Mouse (Mus musculus): ENCODE data around the gene Gm4871. TPM values are rescaled to one million over a fixed set of nuclear protein-coding genes. Genes with fewer than 3 reads are reported as not detected.

Gm4871 gene
- total and polyA plus RNA-seq, 3 experiments = not detected

- peak; percentile 83 for DNase-seq (ENCODE audit: low read depth, low spot score)
- peak; percentile 67 for TF ChIP-seq ZC3H11A (IDR thresholded peaks at IDR 0.05; ENCODE audit: low read depth, low read length)
- peak; percentile 49 to 90 (median 72) for TF ChIP-seq CTCF (IDR thresholded peaks at IDR 0.05 in 2 of 3, conservative IDR thresholded peaks at IDR 0.05 in 1 of 3; ENCODE audit: control insufficient read depth in 1 of 3, insufficient read depth in 1 of 3, low read depth in 2 of 3, low read length in 3 of 3, poor library complexity in 1 of 3, severe bottlenecking in 1 of 3)
- TF ChIP-seq GABPA (IDR thresholded peaks at IDR 0.05; ENCODE audit: low read depth, low read length) = no peak
- TF ChIP-seq USF2 (IDR thresholded peaks at IDR 0.05; ENCODE audit: borderline replicate concordance in 1 of 2, insufficient read depth in 1 of 2, low read depth in 1 of 2, low read length in 2 of 2) = no peak
- TF ChIP-seq SMC3 (IDR thresholded peaks at IDR 0.05; ENCODE audit: low read depth, low read length) = peak; percentile 66
- peak; percentile 82 for TF ChIP-seq RAD21 (IDR thresholded peaks at IDR 0.05; ENCODE audit: low read depth, low read length)
- H3K27ac ChIP-seq (ENCODE audit: control insufficient read depth, low read depth, low read length) = no peak overlapping the region
These were observed 38.8 kb upstream of the Gm4871 start for GRCm38 (mm10) chr5:145071342-145071741.

GRCm38 (mm10) chr5:145069707-145070106 lies 37.2 kb upstream of the Gm4871 start:
- Histone ChIP-seq H3K4me3 (ENCODE audit: control insufficient read depth in 1 of 2, insufficient read depth in 1 of 2, low read depth in 2 of 2, low read length in 2 of 2) (no peak overlapping the region), H3K9ac (ENCODE audit: control insufficient read depth, low read depth, low read length, poor library complexity, severe bottlenecking) (no peak overlapping the region), H3K36me3 (ENCODE audit: control insufficient read depth in 1 of 2, insufficient read depth in 2 of 2, low read length in 2 of 2) (no peaks in the 10 kb centered on the region), H3K27me3 (ENCODE audit: control insufficient read depth in 1 of 2, insufficient read depth in 2 of 2, low read length in 2 of 2) (no peaks in the 10 kb centered on the region; a peak in 1 of 4 replicates), H3K4me1 (ENCODE audit: control insufficient read depth in 1 of 2, insufficient read depth in 2 of 2, low read length in 2 of 2) (no peaks in the 10 kb centered on the region), H3K27ac (ENCODE audit: control insufficient read depth, low read depth, low read length) (no peak overlapping the region), H3K9me3 (replicated peaks; ENCODE audit: insufficient read depth, low read length) (no peaks in the 10 kb centered on the region), H3K79me2 (ENCODE audit: control insufficient read depth, insufficient read depth, low read length, poor library complexity) (no peaks in the 10 kb centered on the region)
- DNase-seq (ENCODE audit: low read depth, low spot score) = peak; percentile 81
- peak; percentile 90 for TF ChIP-seq SMC3 (IDR thresholded peaks at IDR 0.05; ENCODE audit: low read depth, low read length)
- TF ChIP-seq ZC3H11A (IDR thresholded peaks at IDR 0.05; ENCODE audit: low read depth, low read length) = peak; percentile 71
- no peak for TF ChIP-seq SIN3A (IDR thresholded peaks at IDR 0.05; ENCODE audit: low read length)
- no peak for TF ChIP-seq TBP (IDR thresholded peaks at IDR 0.05; ENCODE audit: low read depth, low read length)
- TF ChIP-seq BHLHE40 (IDR thresholded peaks at IDR 0.05; ENCODE audit: borderline replicate concordance, low read depth, low read length) = no peak
- TF ChIP-seq ZNF384 (IDR thresholded peaks at IDR 0.05; ENCODE audit: low read depth, low read length) = no peak
- no peak for TF ChIP-seq CHD2 (IDR thresholded peaks at IDR 0.05; ENCODE audit: low read length)
- no peak for TF ChIP-seq NRF1 (IDR thresholded peaks at IDR 0.05; ENCODE audit: insufficient read depth, low read depth, low read length, poor library complexity, severe bottlenecking)
- no peak for TF ChIP-seq KAT2A (conservative IDR thresholded peaks at IDR 0.05; ENCODE audit: low read depth, low read length)
- peak; percentile 81 for TF ChIP-seq RAD21 (IDR thresholded peaks at IDR 0.05; ENCODE audit: low read depth, low read length)
- no peak for TF ChIP-seq MXI1 (IDR thresholded peaks at IDR 0.05; ENCODE audit: low read depth, low read length)
- TF ChIP-seq MYC (IDR thresholded peaks at IDR 0.05; ENCODE audit: low read depth, low read length) = no peak
- no peak for TF ChIP-seq POLR2AphosphoS5 (IDR thresholded peaks at IDR 0.05; ENCODE audit: borderline replicate concordance, low read depth, low read length)
- no peak for TF ChIP-seq MEF2A (IDR thresholded peaks at IDR 0.05; ENCODE audit: extremely low read depth, insufficient replicate concordance, low read depth, low read length, poor library complexity, severe bottlenecking)
- TF ChIP-seq UBTF (IDR thresholded peaks at IDR 0.05; ENCODE audit: borderline replicate concordance, insufficient read depth, low read depth, low read length) = no peak
- no peak for TF ChIP-seq ZMIZ1 (IDR thresholded peaks at IDR 0.05; ENCODE audit: low read depth, low read length)
- TF ChIP-seq MAX (IDR thresholded peaks at IDR 0.05; ENCODE audit: low read length) = no peak
- no peak for TF ChIP-seq POLR2AphosphoS2 (IDR thresholded peaks at IDR 0.05; ENCODE audit: low read length)
- no peak for TF ChIP-seq USF1 (IDR thresholded peaks at IDR 0.05; ENCODE audit: low read depth, low read length)
- no peak for TF ChIP-seq ZKSCAN1 (IDR thresholded peaks at IDR 0.05; ENCODE audit: low read depth, low read length)
- peak; percentile 85 to 92 (median 91) for TF ChIP-seq CTCF (IDR thresholded peaks at IDR 0.05 in 2 of 3, conservative IDR thresholded peaks at IDR 0.05 in 1 of 3; ENCODE audit: control insufficient read depth in 1 of 3, insufficient read depth in 1 of 3, low read depth in 2 of 3, low read length in 3 of 3, poor library complexity in 1 of 3, severe bottlenecking in 1 of 3)

More at GRCm38 (mm10) chr5:145071342-145071741, 38.8 kb upstream of the Gm4871 start:
- no peaks in the 10 kb centered on the region for H3K9me3 ChIP-seq (replicated peaks; ENCODE audit: insufficient read depth, low read length)
- no peak overlapping the region for H3K9ac ChIP-seq (ENCODE audit: control insufficient read depth, low read depth, low read length, poor library complexity, severe bottlenecking)
- no peak overlapping the region for H3K4me3 ChIP-seq (ENCODE audit: control insufficient read depth in 1 of 2, insufficient read depth in 1 of 2, low read depth in 2 of 2, low read length in 2 of 2)
- no peaks in the 10 kb centered on the region for H3K36me3 ChIP-seq (ENCODE audit: control insufficient read depth in 1 of 2, insufficient read depth in 2 of 2, low read length in 2 of 2)
- no peaks in the 10 kb centered on the region for H3K79me2 ChIP-seq (ENCODE audit: control insufficient read depth, insufficient read depth, low read length, poor library complexity)
- no peaks in the 10 kb centered on the region; a peak in 1 of 4 replicates for H3K27me3 ChIP-seq (ENCODE audit: control insufficient read depth in 1 of 2, insufficient read depth in 2 of 2, low read length in 2 of 2)
- no peaks in the 10 kb centered on the region for H3K4me1 ChIP-seq (ENCODE audit: control insufficient read depth in 1 of 2, insufficient read depth in 2 of 2, low read length in 2 of 2)

Measured in MEL (cell line).